9 mouse cellular contexts compared by ENCODE assay signal in the genomic region with DNA sequence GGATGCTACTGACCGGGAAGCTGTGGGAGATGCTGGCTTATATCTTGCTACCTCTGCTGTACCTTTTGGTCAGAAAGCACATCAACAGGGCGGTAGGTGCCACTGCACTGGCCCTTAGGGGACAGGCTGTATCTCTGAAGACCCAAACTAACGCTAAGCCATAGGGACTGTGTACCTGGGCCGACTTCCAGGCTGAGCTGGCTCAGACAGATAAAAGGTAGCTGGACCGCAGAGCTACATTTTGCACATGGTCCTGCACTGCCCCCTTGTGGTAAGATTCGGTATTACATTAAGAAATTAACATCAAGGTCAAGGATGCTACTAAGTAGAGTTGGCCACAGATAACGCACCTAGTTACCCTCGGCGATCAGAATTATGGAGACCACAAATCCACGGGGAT. TPM values are rescaled to one million over a fixed set of nuclear protein-coding genes. Genes with fewer than 3 reads are reported as not detected.
A peak's percentile ranks its signal among the peaks of the same experiment; 100 is the strongest.
DNase-seq lines count a peak whose midpoint lies in the region; ATAC-seq and TF ChIP-seq lines count a peak whose summit lies in the region.
"Had no signal": no experiment of that assay in that cellular context is flagged by ENCODE, and none has a peak within 500 bp of the region (broad histone marks: within the 10 kb centered on the region; RNA-seq: fewer than 3 reads in every experiment).

No protein-coding gene starts in this region.

- no peak overlapping the region for H3K4me3 ChIP-seq in lung, postnatal 0 days (ENCODE audit: low read depth, low read length)
- H3K4me3 ChIP-seq: limb, embryonic 13.5 days had no signal

- peak; percentile 47 to 53 for DNase-seq in adrenal gland, adult 18-20 months (ENCODE audit: low spot score in 2 of 2)
- no peak for DNase-seq in adrenal gland, postnatal 4 days (ENCODE audit: low spot score in 2 of 2)
- peak; percentile 87 for DNase-seq in embryo, embryonic 10 days (ENCODE audit: low spot score)
- peak; percentile 60 to 68 for DNase-seq in gastrocnemius, postnatal 4 days (ENCODE audit: low spot score in 2 of 2)
- peak; percentile 75 to 80 for DNase-seq in kidney, postnatal 36 days
- DNase-seq in lung, postnatal 0 days (ENCODE audit: low spot score), result peak; percentile 74
- DNase-seq in retina, adult 2 months (ENCODE audit: low read depth, low spot score), result peak; percentile 66

- H3K4me2 ChIP-seq in lung, postnatal 0 days (replicated peaks; ENCODE audit: low read depth, low read length), result no peak overlapping the region
- H3K4me2 ChIP-seq: limb, embryonic 13.5 days had no signal

- 17% methylated on average over 10 of the region's 10 CpGs for WGBS in lung, postnatal 0 days

- ATAC-seq in activated CD4-positive, CD25-positive, alpha-beta regulatory T cell, adult 4 months, result peak; percentile 62
- peak; percentile 52 for ATAC-seq in lung, postnatal 0 days

- no peak for TF ChIP-seq EP300 in lung, postnatal 0 days (IDR thresholded peaks at IDR 0.05)

- 0 out of 2 replicates have a peak, but pooled peaks cover under 1% of the 10 kb centered on the region for H3K4me1 ChIP-seq in lung, postnatal 0 days (ENCODE audit: insufficient read depth, low read depth, low read length)

- no peaks in the 10 kb centered on the region for H3K9me3 ChIP-seq in lung, postnatal 0 days (ENCODE audit: low read length)
- H3K9me3 ChIP-seq: limb, embryonic 13.5 days had no signal

- TF ChIP-seq CTCF in lung, postnatal 0 days (IDR thresholded peaks at IDR 0.05), result peak; percentile 99

- H3K27ac ChIP-seq in lung, postnatal 0 days (ENCODE audit: low read length), result no peak overlapping the region
- H3K27ac ChIP-seq: limb, embryonic 13.5 days had no signal

- H3K9ac ChIP-seq in lung, postnatal 0 days (replicated peaks; ENCODE audit: low read depth), result no peak overlapping the region
- H3K9ac ChIP-seq: limb, embryonic 13.5 days had no signal

- peaks cover 12% of the 10 kb centered on the region for H3K36me3 ChIP-seq in lung, postnatal 0 days (ENCODE audit: insufficient read depth, low read length)

- H3K27me3 ChIP-seq in lung, postnatal 0 days (replicated peaks; ENCODE audit: insufficient read depth, low read length), result no peaks in the 10 kb centered on the region

RNA-seq across cellular contexts. Expression of a gene that starts 11.7 kb away (rescaled TPM):
- total RNA-seq in adrenal gland, adult 18-20 months (2021), result 1 to 10 TPM; 1.1 to 1.6 TPM
- 1 to 10 TPM; 3.1 to 3.8 TPM for total RNA-seq in adrenal gland, postnatal 4 days (2021)
- under 1 TPM; 0.33 to 0.42 TPM for polyA plus RNA-seq in activated CD4-positive, CD25-positive, alpha-beta regulatory T cell, adult 4 months (2017; shearing (Covaris generic))
- total RNA-seq in gastrocnemius, postnatal 4 days (2021), result 10 to 100 TPM; 19.6 to 20.1 TPM
- 1.6 TPM in 2 replicates for polyA plus RNA-seq in lung, postnatal 0 days (2015; fragmentation: Nextera tagmentation; extraction: Ambion mirVana)

RNA-seq across cellular contexts. Expression of a gene that starts 20.2 kb away (rescaled TPM):
- total RNA-seq in adrenal gland, adult 18-20 months (2021), result 10 to 100 TPM in 1 of 2 experiments, 1 to 10 TPM in 1; 5.9 to 30.2 TPM
- total RNA-seq in adrenal gland, postnatal 4 days (2021), result 1 to 10 TPM in 1 of 2 experiments, under 1 TPM in 1; 0.73 to 3.5 TPM
- polyA plus RNA-seq in activated CD4-positive, CD25-positive, alpha-beta regulatory T cell, adult 4 months (2017; shearing (Covaris generic)), result not detected
- total RNA-seq in gastrocnemius, postnatal 4 days (2021), result 1 to 10 TPM; 4.1 to 5.3 TPM
- 0.23 and 0.60 TPM in 2 replicates for polyA plus RNA-seq in lung, postnatal 0 days (2015; fragmentation: Nextera tagmentation; extraction: Ambion mirVana)

RNA-seq across cellular contexts. Expression of a gene that starts 49.9 kb away (rescaled TPM):
- total RNA-seq in adrenal gland, adult 18-20 months (2021), result not detected
- not detected for total RNA-seq in adrenal gland, postnatal 4 days (2021)
- not detected for polyA plus RNA-seq in activated CD4-positive, CD25-positive, alpha-beta regulatory T cell, adult 4 months (2017; shearing (Covaris generic))
- not detected for total RNA-seq in gastrocnemius, postnatal 4 days (2021)
- not detected in 2 replicates for polyA plus RNA-seq in lung, postnatal 0 days (2015; fragmentation: Nextera tagmentation; extraction: Ambion mirVana)
- polyA plus RNA-seq: limb, embryonic 13.5 days had no signal

Comparison
In these comparisons a context has a peak if more than half of its experiments do, and no peak if none do; other contexts are left out.
1. DNase-seq: peak in adrenal gland, adult 18-20 months (2 of 2), embryo, embryonic 10 days (single experiment), gastrocnemius, postnatal 4 days (2 of 2), kidney, postnatal 36 days (2 of 2), lung, postnatal 0 days (single experiment) and retina, adult 2 months (single experiment); none in adrenal gland, postnatal 4 days (0 of 2).
2. RNA of a gene that starts 11.7 kb away (total RNA-seq): 19.6 to 20.1 TPM in gastrocnemius, postnatal 4 days; 3.1 to 3.8 TPM in adrenal gland, postnatal 4 days and 1.1 to 1.6 TPM in adrenal gland, adult 18-20 months; every median in the first group is over 4 times any median in the second.